Mouse (Mus musculus) cortical plate, adult 2 months (tissue): ENCODE measurements at regions not wholly inside any gene's neighbourhood (a gene's known extent, or its start where the extent isn't known, plus 50 kb on each side); places are given as distances from the start of the nearest gene placed in this dataset.

ENCODE experiments used
- CTCF ChIP-seq: fragments of 200-500 bp; IDR thresholded peaks from 2 replicates; pipeline ENCODE4 v1.5.1; 2011; ENCODE audit warnings: mild to moderate bottlenecking, control low read depth, low read length; ENCODE audit not compliant: insufficient read depth; ENCODE audit errors: extremely low read depth
- POLR2A ChIP-seq: fragments of 200-500 bp; IDR thresholded peaks from 2 replicates; pipeline ENCODE4 v1.6.1; 2011; ENCODE audit warnings: mild to moderate bottlenecking, low read length, control low read depth; ENCODE audit not compliant: insufficient read depth; ENCODE audit errors: extremely low read depth

DNA sequence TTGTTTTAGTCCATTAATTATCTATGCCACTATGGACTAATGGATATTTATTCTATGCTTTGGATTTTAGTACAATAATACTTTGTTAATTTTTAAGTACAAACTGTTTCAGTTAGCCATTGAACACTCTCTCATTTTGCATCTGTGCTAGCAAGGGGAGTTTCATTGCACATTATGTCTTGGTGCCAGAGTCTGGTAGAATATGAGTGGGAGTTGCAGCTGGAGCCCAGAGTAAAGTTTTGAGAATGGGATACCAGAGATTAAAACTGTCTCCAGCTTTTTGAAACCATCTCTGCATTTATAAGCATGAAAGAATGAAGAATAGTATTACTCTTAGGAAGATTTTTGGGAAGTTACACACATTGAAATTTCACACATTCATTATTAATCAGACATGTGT is 137.1 kb upstream of the Shcbp1 start:
- TF ChIP-seq CTCF (no peak), POLR2A (no peak)
